Mouse (Mus musculus) CH12.LX (cell line): ENCODE measurements at regions not wholly inside any gene's neighbourhood (a gene's known extent, or its start where the extent isn't known, plus 50 kb on each side); places are given as distances from the start of the nearest gene placed in this dataset.

ENCODE experiments used
- CTCF ChIP-seq, 2 experiments: IDR thresholded peaks in 1 of 2; conservative IDR thresholded peaks in 1 of 2; 2 replicates each; pipeline ENCODE4 v1.5.1; 2011 to 2012; ENCODE audit warnings: low read depth in 2 of 2, low read length in 2 of 2, improper control_type of control experiment in 1 of 2, inconsistent platforms in 1 of 2, mild to moderate bottlenecking in 1 of 2, moderate library complexity in 1 of 2
- EP300 ChIP-seq: IDR thresholded peaks from 2 replicates; pipeline ENCODE4 v1.6.1; 2011; ENCODE audit warnings: low read length, improper control_type of control experiment
- POLR2A ChIP-seq: IDR thresholded peaks from 2 replicates; pipeline ENCODE4 v1.6.1; 2011; ENCODE audit warnings: low read depth, mild to moderate bottlenecking, improper control_type of control experiment, low read length
- POLR2AphosphoS2 ChIP-seq: IDR thresholded peaks from 2 replicates; pipeline ENCODE4 v1.6.1; 2011; ENCODE audit warnings: low read depth, low read length, improper control_type of control experiment
- TCF12 ChIP-seq: IDR thresholded peaks from 2 replicates; pipeline ENCODE4 v1.6.1; 2014; ENCODE audit warnings: low read depth, mild to moderate bottlenecking, inconsistent platforms, low read length, improper control_type of control experiment
- USF2 ChIP-seq: conservative IDR thresholded peaks from 2 replicates; pipeline ENCODE4 v1.6.1; 2011; ENCODE audit warnings: low read depth, low read length, improper control_type of control experiment
- ZKSCAN1 ChIP-seq: IDR thresholded peaks from 2 replicates; pipeline ENCODE4 v1.6.1; 2012; ENCODE audit warnings: low read depth, inconsistent platforms, low read length, improper control_type of control experiment, borderline replicate concordance

DNA sequence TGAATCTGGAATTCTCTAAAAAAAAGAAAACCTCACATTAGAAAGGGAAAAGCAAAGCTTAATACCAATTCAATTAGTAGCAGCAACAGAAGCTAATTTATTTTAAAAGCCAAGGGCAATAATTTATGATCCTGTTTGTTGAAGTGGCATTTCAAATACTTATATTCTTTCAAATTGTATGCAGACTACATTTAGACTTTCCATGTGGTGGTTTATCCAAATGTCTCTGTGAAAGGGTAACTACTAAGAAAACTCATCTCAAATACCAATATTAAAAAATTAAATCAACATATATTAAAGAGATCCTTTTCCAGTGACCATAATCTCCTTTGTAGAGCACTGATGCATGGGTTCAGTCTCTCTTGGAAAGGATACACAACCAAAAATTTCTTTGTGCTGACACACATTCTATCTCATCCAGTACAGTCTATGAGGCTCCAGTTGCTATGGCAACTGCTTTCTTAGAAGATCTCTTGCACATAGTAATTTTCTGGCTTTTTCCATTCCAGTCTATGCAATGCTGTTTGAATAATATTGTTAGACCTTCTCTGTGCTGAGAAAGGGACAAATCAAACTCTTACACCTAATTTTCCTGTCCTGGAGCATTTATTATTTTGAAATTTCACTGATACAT, 102.3 kb upstream of the Ctso start:
- TF ChIP-seq POLR2A = no peak
- TF ChIP-seq POLR2AphosphoS2 = no peak
- no peak for TF ChIP-seq CTCF (conservative IDR thresholded peaks at IDR 0.05 in 1 of 2, IDR thresholded peaks at IDR 0.05 in 1 of 2; ENCODE audit: low read depth in 2 of 2, low read length in 2 of 2)
- no peak for TF ChIP-seq TCF12
- TF ChIP-seq ZKSCAN1 = no peak
- no peak for TF ChIP-seq USF2
- no peak for TF ChIP-seq EP300
